Mouse (Mus musculus) embryonic fibroblast, embryonic 13.5 days (primary cell): ENCODE results near the gene Ddn.

ENCODE experiments used
- CTCF ChIP-seq: IDR thresholded peaks from 2 replicates; pipeline ENCODE4 v1.5.1; 2011; ENCODE audit warnings: mild to moderate bottlenecking, control low read depth, low read length, moderate library complexity, borderline replicate concordance; ENCODE audit not compliant: insufficient read depth
- POLR2A ChIP-seq: IDR thresholded peaks from 2 replicates; pipeline ENCODE4 v1.6.1; 2011; ENCODE audit warnings: low read depth, mild to moderate bottlenecking, control low read depth, low read length, moderate library complexity

GRCm38 (mm10) chr15:98839161-98839560 is 29.9 kb upstream of the Ddn start:
- TF ChIP-seq CTCF (no peak), POLR2A (no peak)
